Mouse (Mus musculus): ENCODE results near the gene Btg1. TPM values are rescaled to one million over a fixed set of nuclear protein-coding genes. Genes with fewer than 3 reads are reported as not detected.
A peak's percentile ranks its signal among the peaks of the same experiment; 100 is the strongest.

Btg1 gene
- total and polyA plus RNA-seq, 2 experiments from 2014 or later, result 24.7 to 28.7 TPM

DNA sequence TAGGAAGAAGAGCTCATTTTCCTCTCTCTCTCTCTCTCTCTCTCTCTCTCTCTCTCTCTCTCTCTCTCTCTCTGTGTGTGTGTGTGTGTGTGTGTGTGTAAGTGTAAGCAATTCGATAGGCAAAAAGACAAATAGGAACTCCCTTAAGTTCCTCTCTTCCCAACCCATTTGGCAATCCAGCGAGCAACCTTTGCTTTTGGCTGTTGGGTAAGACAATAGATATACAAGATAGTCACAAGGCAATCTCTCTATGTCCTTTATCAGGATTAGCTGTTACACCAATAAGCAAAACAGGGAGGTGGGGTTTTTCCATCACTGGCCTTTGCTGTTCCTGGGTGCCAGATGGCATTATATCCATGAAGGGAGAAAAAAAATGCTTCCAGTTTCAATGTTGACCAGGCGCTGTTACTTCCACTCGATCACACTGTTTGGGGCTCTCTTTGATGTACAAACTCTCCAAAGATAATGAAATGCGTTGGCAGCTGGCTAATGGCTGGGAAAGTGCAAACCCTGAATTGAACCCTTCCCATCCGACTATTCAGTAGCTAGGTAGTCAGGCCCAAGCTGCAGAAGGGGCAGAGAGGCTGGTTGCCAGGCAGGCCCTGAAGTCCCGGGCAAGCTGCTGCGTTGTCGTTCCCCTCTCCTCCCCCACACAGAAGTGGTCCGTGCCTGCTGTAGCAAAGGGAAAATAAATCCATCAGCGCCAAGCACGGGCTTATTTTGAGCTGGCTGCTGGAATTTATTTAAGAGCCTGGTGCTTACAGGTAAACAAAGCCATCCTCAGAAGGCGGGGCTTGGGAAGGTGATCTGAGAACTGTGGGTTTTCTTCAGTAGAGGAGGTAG, 29.4 kb downstream of the Btg1 start:
- H3K4me2 ChIP-seq (ENCODE audit: low read depth, low read length), result peak overlapping the region; percentile 27
- no peak overlapping the region; the same call in 1 of the 2 replicates for H3K9ac ChIP-seq (replicated peaks; ENCODE audit: low read depth, low read length)
- 24% methylated on average over 13 of the region's 13 CpGs for WGBS
- TF ChIP-seq CTCF (IDR thresholded peaks at IDR 0.05; ENCODE audit: low read depth) (no peak), EP300 (IDR thresholded peaks at IDR 0.05; ENCODE audit: low read depth) (no peak)
- no peaks in the 10 kb centered on the region for H3K36me3 ChIP-seq (replicated peaks; ENCODE audit: control insufficient read depth, insufficient read depth, low read length)
- DNase-seq (ENCODE audit: low spot score), result no peak
- ATAC-seq (ENCODE audit: insufficient read depth, low read depth), result 0 out of 2 replicates have a peak, but pooled peaks have one; percentile 40
- peak overlapping the region; percentile 48; the same call in 1 of the 2 replicates for H3K27ac ChIP-seq (ENCODE audit: low read depth)
- H3K4me1 ChIP-seq (ENCODE audit: control insufficient read depth, insufficient read depth), result peaks cover 16% of the 10 kb centered on the region
- no peak overlapping the region for H3K4me3 ChIP-seq (ENCODE audit: low read depth, low read length)
- H3K9me3 ChIP-seq (replicated peaks; ENCODE audit: control insufficient read depth, low read length), result no peaks in the 10 kb centered on the region
- no peaks in the 10 kb centered on the region for H3K27me3 ChIP-seq (ENCODE audit: control insufficient read depth, insufficient read depth, low read length)

DNA sequence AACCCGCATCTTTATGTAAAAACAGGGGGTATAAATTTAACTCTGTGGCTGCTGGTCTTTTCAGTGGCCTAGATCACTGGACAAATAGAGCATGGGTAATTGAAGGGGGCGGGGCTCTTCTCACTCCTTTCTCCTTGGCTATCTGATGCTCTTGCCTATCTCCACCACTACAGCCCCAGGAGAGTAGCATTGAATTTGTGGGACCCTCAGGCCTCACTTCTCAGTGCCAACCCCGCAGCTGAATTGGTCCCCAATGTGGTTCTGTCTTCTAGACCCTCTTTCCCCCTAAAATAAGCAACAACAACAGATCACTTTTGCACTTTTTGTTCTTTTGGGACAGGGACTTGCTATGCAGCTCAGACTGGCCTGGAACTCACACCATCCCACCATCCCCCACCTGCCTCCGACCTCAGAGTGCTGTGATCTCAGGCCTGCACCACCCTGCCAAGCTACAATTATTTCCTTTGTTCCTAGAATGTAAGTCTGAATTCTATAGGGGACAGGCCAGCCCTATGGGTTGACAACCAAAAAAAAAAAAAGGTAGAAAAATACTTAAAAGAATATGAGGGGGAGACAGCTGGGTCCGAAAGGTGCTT, 30.2 kb downstream of the Btg1 start:
- Histone ChIP-seq H3K4me2 (ENCODE audit: low read depth, low read length) (peak overlapping the region; percentile 27), H3K27ac (ENCODE audit: low read depth) (0 out of 2 replicates have a peak overlapping the region, but pooled peaks have one; percentile 48), H3K27me3 (ENCODE audit: control insufficient read depth, insufficient read depth, low read length) (no peaks in the 10 kb centered on the region), H3K36me3 (replicated peaks; ENCODE audit: control insufficient read depth, insufficient read depth, low read length) (no peaks in the 10 kb centered on the region), H3K9ac (replicated peaks; ENCODE audit: low read depth, low read length) (no peak overlapping the region), H3K4me1 (ENCODE audit: control insufficient read depth, insufficient read depth) (peaks cover 16% of the 10 kb centered on the region), H3K9me3 (replicated peaks; ENCODE audit: control insufficient read depth, low read length) (no peaks in the 10 kb centered on the region), H3K4me3 (ENCODE audit: low read depth, low read length) (no peak overlapping the region)
- no peak for DNase-seq (ENCODE audit: low spot score)
- TF ChIP-seq CTCF (IDR thresholded peaks at IDR 0.05; ENCODE audit: low read depth) (no peak), EP300 (IDR thresholded peaks at IDR 0.05; ENCODE audit: low read depth) (no peak)
- WGBS, result 67% methylated on average over 5 of the region's 5 CpGs
- no peak for ATAC-seq (ENCODE audit: insufficient read depth, low read depth)

DNA sequence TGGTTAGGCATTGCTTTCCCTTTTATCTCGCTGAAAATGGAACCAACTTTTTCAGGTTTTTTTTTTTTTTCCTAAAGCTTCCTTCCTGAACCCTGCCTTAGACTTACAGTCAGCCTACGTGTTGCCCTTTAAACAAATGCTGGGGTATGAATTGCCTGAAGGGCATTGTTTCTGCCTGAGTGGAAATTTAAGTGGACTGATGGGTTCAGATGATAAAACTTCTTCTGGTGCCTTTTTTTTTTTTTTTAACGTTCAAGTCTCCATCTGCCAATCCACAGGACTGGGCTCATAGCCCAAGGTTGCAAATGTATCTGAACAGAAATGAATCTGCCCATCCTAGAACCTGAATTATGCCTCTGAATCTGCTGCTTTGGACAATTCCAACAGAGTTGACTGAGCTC, 31.4 kb downstream of the Btg1 start:
- TF ChIP-seq CTCF (IDR thresholded peaks at IDR 0.05; ENCODE audit: low read depth), result no peak
- TF ChIP-seq EP300 (IDR thresholded peaks at IDR 0.05; ENCODE audit: low read depth), result no peak
- no peaks in the 10 kb centered on the region for H3K36me3 ChIP-seq (replicated peaks; ENCODE audit: control insufficient read depth, insufficient read depth, low read length)
- no peak overlapping the region for H3K27ac ChIP-seq (ENCODE audit: low read depth)
- ATAC-seq (ENCODE audit: insufficient read depth, low read depth) (no peak), DNase-seq (ENCODE audit: low spot score) (no peak)
- H3K4me3 ChIP-seq (ENCODE audit: low read depth, low read length), result no peak overlapping the region
- WGBS, result 31% methylated on average over 3 of the region's 3 CpGs
- no peak overlapping the region for H3K4me2 ChIP-seq (ENCODE audit: low read depth, low read length)
- H3K9ac ChIP-seq (replicated peaks; ENCODE audit: low read depth, low read length), result no peak overlapping the region
- H3K9me3 ChIP-seq (replicated peaks; ENCODE audit: control insufficient read depth, low read length), result no peaks in the 10 kb centered on the region
- H3K27me3 ChIP-seq (ENCODE audit: control insufficient read depth, insufficient read depth, low read length), result no peaks in the 10 kb centered on the region
- H3K4me1 ChIP-seq (ENCODE audit: control insufficient read depth, insufficient read depth), result peaks cover 8% of the 10 kb centered on the region

DNA sequence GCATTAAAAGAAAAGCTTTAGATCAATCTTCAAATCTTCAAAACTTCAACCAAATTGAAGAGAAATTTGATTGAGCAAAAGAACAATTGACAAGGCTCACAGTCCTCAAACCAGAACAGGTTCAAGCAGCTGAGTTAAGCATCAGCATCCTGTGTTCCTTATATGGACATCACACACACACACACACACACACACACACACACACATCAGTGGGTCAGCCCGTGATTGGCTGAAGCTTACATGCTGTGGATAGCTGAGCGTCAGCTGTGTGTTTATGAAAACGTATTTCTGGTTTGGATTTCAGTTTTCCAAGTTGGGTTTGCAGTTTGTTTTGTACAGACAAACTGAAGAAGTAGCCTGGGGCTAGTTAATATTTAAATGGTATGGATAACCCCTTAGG, 32.7 kb downstream of the Btg1 start:
- H3K4me2 ChIP-seq (ENCODE audit: low read depth, low read length), result no peak overlapping the region
- 85% methylated on average over 3 of the region's 3 CpGs for WGBS
- H3K27ac ChIP-seq (ENCODE audit: low read depth), result no peak overlapping the region
- ATAC-seq (ENCODE audit: insufficient read depth, low read depth) (no peak), DNase-seq (ENCODE audit: low spot score) (no peak)
- no peaks in the 10 kb centered on the region for H3K36me3 ChIP-seq (replicated peaks; ENCODE audit: control insufficient read depth, insufficient read depth, low read length)
- TF ChIP-seq EP300 (IDR thresholded peaks at IDR 0.05; ENCODE audit: low read depth) (no peak), CTCF (IDR thresholded peaks at IDR 0.05; ENCODE audit: low read depth) (no peak)
- no peak overlapping the region for H3K4me3 ChIP-seq (ENCODE audit: low read depth, low read length)
- no peaks in the 10 kb centered on the region for H3K9me3 ChIP-seq (replicated peaks; ENCODE audit: control insufficient read depth, low read length)
- H3K9ac ChIP-seq (replicated peaks; ENCODE audit: low read depth, low read length), result no peak overlapping the region
- H3K4me1 ChIP-seq (ENCODE audit: control insufficient read depth, insufficient read depth), result peaks cover 4% of the 10 kb centered on the region
- no peaks in the 10 kb centered on the region for H3K27me3 ChIP-seq (ENCODE audit: control insufficient read depth, insufficient read depth, low read length)

DNA sequence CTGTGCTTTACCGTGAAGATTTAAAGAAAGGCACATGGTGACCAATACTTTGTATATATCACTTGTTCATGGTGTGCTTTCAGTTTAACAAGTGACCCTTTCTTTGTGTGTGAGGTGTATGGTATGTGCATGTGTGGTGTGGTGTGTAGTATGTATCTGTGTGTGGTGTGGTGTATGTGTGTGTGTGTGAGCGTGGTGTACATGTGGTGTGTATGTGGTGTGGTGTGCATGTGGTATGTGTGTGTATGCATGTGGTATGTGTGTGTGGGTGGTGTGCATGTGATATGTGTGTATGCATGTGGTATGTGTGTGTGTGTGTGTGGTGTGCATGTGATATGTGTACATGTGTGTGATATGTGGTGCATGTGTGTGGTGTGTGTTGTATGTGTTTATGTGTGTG, 35.6 kb downstream of the Btg1 start:
- H3K27me3 ChIP-seq (ENCODE audit: control insufficient read depth, insufficient read depth, low read length), result no peaks in the 10 kb centered on the region
- no peak overlapping the region for H3K4me2 ChIP-seq (ENCODE audit: low read depth, low read length)
- no peak for DNase-seq (ENCODE audit: low spot score)
- no peaks in the 10 kb centered on the region for H3K9me3 ChIP-seq (replicated peaks; ENCODE audit: control insufficient read depth, low read length)
- H3K9ac ChIP-seq (replicated peaks; ENCODE audit: low read depth, low read length), result no peak overlapping the region
- ATAC-seq (ENCODE audit: insufficient read depth, low read depth), result no peak
- no peak for TF ChIP-seq CTCF (IDR thresholded peaks at IDR 0.05; ENCODE audit: low read depth)
- TF ChIP-seq EP300 (IDR thresholded peaks at IDR 0.05; ENCODE audit: low read depth), result no peak
- WGBS, result 87% methylated on average over 2 of the region's 2 CpGs
- no peak overlapping the region for H3K4me3 ChIP-seq (ENCODE audit: low read depth, low read length)
- H3K4me1 ChIP-seq (ENCODE audit: control insufficient read depth, insufficient read depth), result no peaks in the 10 kb centered on the region
- no peaks in the 10 kb centered on the region for H3K36me3 ChIP-seq (replicated peaks; ENCODE audit: control insufficient read depth, insufficient read depth, low read length)
- H3K27ac ChIP-seq (ENCODE audit: low read depth), result no peak overlapping the region
